Mouse (Mus musculus): Measurements from ENCODE around the gene Nicn1. TPM values are rescaled to one million over a fixed set of nuclear protein-coding genes. Genes with fewer than 3 reads are reported as not detected.
"Not testable (repeated sequence)": the region's sequence is repeated elsewhere in the genome, so short reads cannot be mapped to it uniquely, and the experiment has no call there.

Nicn1 gene
- polyA plus RNA-seq, 1 experiment from 2014 or later = 54.9 TPM

- H3K27ac ChIP-seq = no peak overlapping the region
Observed at GRCm38 (mm10) chr9:108280071-108280828, 10.0 kb upstream of the Nicn1 start.

GRCm38 (mm10) chr9:108284410-108284809, 5.8 kb upstream of the Nicn1 start:
- WGBS = 9% methylated on average over 6 of the region's 6 CpGs
- ATAC-seq (ENCODE audit: insufficient number of reproducible peaks, insufficient read depth, low FRiP score, low TSS enrichment) = no peak

More at GRCm38 (mm10) chr9:108280071-108280828, 10.0 kb upstream of the Nicn1 start:
- Histone ChIP-seq H3K4me1 (no peaks in the 10 kb centered on the region), H3K36me3 (no peaks in the 10 kb centered on the region), H3K4me3 (no peak overlapping the region), H3K27me3 (no peaks in the 10 kb centered on the region), H3K9me3 (no peaks in the 10 kb centered on the region), H3K9ac (no peak overlapping the region), H3K4me2 (replicated peaks) (no peak overlapping the region)
- no peak for ATAC-seq (ENCODE audit: insufficient number of reproducible peaks, insufficient read depth, low FRiP score, low TSS enrichment)
- 41% methylated on average over 8 of the region's 8 CpGs for WGBS

GRCm38 (mm10) chr9:108287526-108288238, 2.5 kb upstream of the Nicn1 start:
- not testable (repeated sequence) for H3K9ac ChIP-seq; ATAC-seq (ENCODE audit: insufficient number of reproducible peaks, insufficient read depth, low FRiP score, low TSS enrichment); H3K9me3 ChIP-seq; H3K27me3 ChIP-seq; H3K4me2 ChIP-seq (replicated peaks); H3K4me1 ChIP-seq; H3K27ac ChIP-seq; H3K36me3 ChIP-seq; H3K4me3 ChIP-seq
- WGBS = 86% methylated on average over 6 of the region's 6 CpGs

More at GRCm38 (mm10) chr9:108284410-108284809, 5.8 kb upstream of the Nicn1 start:
- Histone ChIP-seq H3K4me2 (replicated peaks) (no peak overlapping the region), H3K27me3 (no peaks in the 10 kb centered on the region), H3K27ac (no peak overlapping the region), H3K9ac (no peak overlapping the region), H3K36me3 (no peaks in the 10 kb centered on the region), H3K4me1 (no peaks in the 10 kb centered on the region), H3K4me3 (no peak overlapping the region), H3K9me3 (no peaks in the 10 kb centered on the region)

GRCm38 (mm10) chr9:108289347-108289746, 882 bp upstream of the Nicn1 start:
- 42% methylated on average over 2 of the region's 2 CpGs for WGBS
- peak overlapping the region; percentile 56; the same call in 1 of the 2 replicates for H3K9ac ChIP-seq
- no peaks in the 10 kb centered on the region for H3K27me3 ChIP-seq
- no peak overlapping the region for H3K27ac ChIP-seq
- no peak for ATAC-seq (ENCODE audit: insufficient number of reproducible peaks, insufficient read depth, low FRiP score, low TSS enrichment)
- H3K4me2 ChIP-seq (replicated peaks) = peak overlapping the region; percentile 54
- H3K4me1 ChIP-seq = peaks cover 4% of the 10 kb centered on the region
- peaks cover 11% of the 10 kb centered on the region for H3K36me3 ChIP-seq
- H3K9me3 ChIP-seq = no peaks in the 10 kb centered on the region
- H3K4me3 ChIP-seq = peak overlapping the region; percentile 50; the same call in 1 of the 2 replicates

- Histone ChIP-seq H3K27ac (no peak overlapping the region), H3K27me3 (no peaks in the 10 kb centered on the region), H3K4me2 (replicated peaks) (peak overlapping the region; percentile 54), H3K9me3 (no peaks in the 10 kb centered on the region), H3K36me3 (peaks cover 24% of the 10 kb centered on the region), H3K4me3 (peak overlapping the region; percentile 50), H3K9ac (peak overlapping the region; percentile 56; the same call in 1 of the 2 replicates), H3K4me1 (peaks cover 4% of the 10 kb centered on the region)
- no peak for ATAC-seq (ENCODE audit: insufficient number of reproducible peaks, insufficient read depth, low FRiP score, low TSS enrichment)
- 51% methylated on average over 6 of the region's 6 CpGs for WGBS
Observed at GRCm38 (mm10) chr9:108290773-108291172, 544 bp downstream of the Nicn1 start.

GRCm38 (mm10) chr9:108296453-108297355, 6.5 kb downstream of the Nicn1 start, which contains the start of gene Amt:
Gene Amt (plus strand): TSS chr9:108296853.
- Histone ChIP-seq H3K4me1 (peaks cover 9% of the 10 kb centered on the region; the same call in 1 of the 2 replicates), H3K27me3 (no peaks in the 10 kb centered on the region), H3K4me2 (replicated peaks) (peak within 1 kb of the TSS; percentile 40), H3K27ac (peak within 1 kb of the TSS; percentile 24), H3K9ac (peak within 1 kb of the TSS; percentile 31), H3K9me3 (no peaks in the 10 kb centered on the region), H3K4me3 (peak within 1 kb of the TSS; percentile 16), H3K36me3 (peaks cover 33% of the 10 kb centered on the region)
- WGBS = 18% methylated on average over 18 of the region's 18 CpGs
- ATAC-seq (ENCODE audit: insufficient number of reproducible peaks, insufficient read depth, low FRiP score, low TSS enrichment) = peak; percentile 70; the same call in 1 of the 2 replicates

- no peak overlapping the region for H3K4me2 ChIP-seq (replicated peaks)
- ATAC-seq (ENCODE audit: insufficient number of reproducible peaks, insufficient read depth, low FRiP score, low TSS enrichment) = no peak
- H3K9ac ChIP-seq = no peak overlapping the region
Observed at GRCm38 (mm10) chr9:108301853-108302252, 11.6 kb downstream of the Nicn1 start.

GRCm38 (mm10) chr9:108304716-108305115, 14.5 kb downstream of the Nicn1 start:
- Histone ChIP-seq H3K27ac (no peak overlapping the region), H3K9ac (no peak overlapping the region)

More at GRCm38 (mm10) chr9:108301853-108302252, 11.6 kb downstream of the Nicn1 start:
- H3K4me1 ChIP-seq = peaks cover 12% of the 10 kb centered on the region
- no peaks in the 10 kb centered on the region for H3K27me3 ChIP-seq
- H3K9me3 ChIP-seq = no peaks in the 10 kb centered on the region
- 83% methylated on average over 3 of the region's 3 CpGs for WGBS
- peaks cover 22% of the 10 kb centered on the region for H3K36me3 ChIP-seq
- no peak overlapping the region for H3K27ac ChIP-seq
- H3K4me3 ChIP-seq = no peak overlapping the region

GRCm38 (mm10) chr9:108305170-108305569, 14.9 kb downstream of the Nicn1 start:
- Histone ChIP-seq H3K27ac (0 out of 2 replicates have a peak overlapping the region, but pooled peaks have one; percentile 100), H3K36me3 (peaks cover 22% of the 10 kb centered on the region), H3K4me1 (peaks cover 29% of the 10 kb centered on the region), H3K9me3 (no peaks in the 10 kb centered on the region), H3K4me3 (peak overlapping the region; percentile 92), H3K4me2 (replicated peaks) (peak overlapping the region; percentile 89), H3K27me3 (no peaks in the 10 kb centered on the region), H3K9ac (peak overlapping the region; percentile 77)
- WGBS = 7% methylated on average over 1 of the region's 1 CpGs
- no peak for ATAC-seq (ENCODE audit: insufficient number of reproducible peaks, insufficient read depth, low FRiP score, low TSS enrichment)

More at GRCm38 (mm10) chr9:108304716-108305115, 14.5 kb downstream of the Nicn1 start:
- H3K4me3 ChIP-seq = peak overlapping the region; percentile 92
- no peaks in the 10 kb centered on the region for H3K27me3 ChIP-seq
- peak overlapping the region; percentile 89 for H3K4me2 ChIP-seq (replicated peaks)
- 83% methylated on average over 4 of the region's 4 CpGs for whole genome bisulfite sequencing
- H3K9me3 ChIP-seq = no peaks in the 10 kb centered on the region
- no peak for ATAC-seq (ENCODE audit: insufficient number of reproducible peaks, insufficient read depth, low FRiP score, low TSS enrichment)
- peaks cover 27% of the 10 kb centered on the region for H3K4me1 ChIP-seq
- peaks cover 22% of the 10 kb centered on the region for H3K36me3 ChIP-seq

GRCm38 (mm10) chr9:108305629-108306520, 15.6 kb downstream of the Nicn1 start, which contains the start of the genes Rhoa and Tcta:
Gene Rhoa (plus strand): TSS chr9:108306129.
Gene Tcta (minus strand): TSS chr9:108306160.
- Histone ChIP-seq H3K36me3 (peaks cover 21% of the 10 kb centered on the region), H3K9ac (peak within 1 kb of the TSS; percentile 96), H3K27me3 (no peaks in the 10 kb centered on the region), H3K4me2 (replicated peaks) (peak within 1 kb of the TSS; percentile 89), H3K9me3 (no peaks in the 10 kb centered on the region), H3K27ac (peak within 1 kb of the TSS; percentile 100), H3K4me3 (peak within 1 kb of the TSS; percentile 92), H3K4me1 (peaks cover 29% of the 10 kb centered on the region)
- under 1% methylated on average over 80 of the region's 81 CpGs for WGBS
- ATAC-seq (ENCODE audit: insufficient number of reproducible peaks, insufficient read depth, low FRiP score, low TSS enrichment) = peak; percentile 97
